Mouse (Mus musculus) bone marrow macrophage, adult 2 months (primary cell): ENCODE data around the gene Slc9a3r2.

Experiments used
- CTCF ChIP-seq: IDR thresholded peaks from 2 replicates; pipeline ENCODE4 v1.5.1; 2012; ENCODE audit warnings: low read depth, mild to moderate bottlenecking, low read length, moderate library complexity
- POLR2A ChIP-seq: IDR thresholded peaks from 2 replicates; pipeline ENCODE4 v1.6.1; 2012; ENCODE audit warnings: mild to moderate bottlenecking, low read depth, low read length, borderline replicate concordance

DNA sequence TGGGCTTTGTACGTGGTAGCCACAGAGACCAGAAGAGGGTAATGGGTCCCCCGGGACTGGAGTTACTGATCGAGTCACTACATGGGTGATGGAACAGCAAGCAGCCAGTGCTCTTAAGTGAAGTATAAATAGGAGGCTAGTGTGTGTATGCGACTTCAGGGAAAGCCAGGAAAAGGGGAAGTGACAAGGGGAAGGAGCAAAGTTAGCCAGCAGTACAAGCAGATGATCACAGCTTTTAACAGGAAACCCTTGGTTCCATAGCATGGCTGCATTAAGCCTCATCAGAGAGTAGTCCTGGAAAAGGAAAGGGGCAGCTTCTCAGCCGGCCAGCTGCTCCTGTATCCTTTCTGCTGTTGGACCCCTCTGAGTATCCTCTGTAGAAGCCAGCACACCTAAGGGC, 42.3 kb upstream of the Slc9a3r2 start:
- TF ChIP-seq POLR2A (no peak), CTCF (no peak)
